Mouse (Mus musculus): ENCODE measurements around the gene Gadl1. TPM values are rescaled to one million over a fixed set of nuclear protein-coding genes. Genes with fewer than 3 reads are reported as not detected.
A peak's percentile ranks its signal among the peaks of the same experiment; 100 is the strongest.

Gadl1 gene
- polyA plus RNA-seq, 1 experiment from 2014 or later: 1.1 TPM

DNA sequence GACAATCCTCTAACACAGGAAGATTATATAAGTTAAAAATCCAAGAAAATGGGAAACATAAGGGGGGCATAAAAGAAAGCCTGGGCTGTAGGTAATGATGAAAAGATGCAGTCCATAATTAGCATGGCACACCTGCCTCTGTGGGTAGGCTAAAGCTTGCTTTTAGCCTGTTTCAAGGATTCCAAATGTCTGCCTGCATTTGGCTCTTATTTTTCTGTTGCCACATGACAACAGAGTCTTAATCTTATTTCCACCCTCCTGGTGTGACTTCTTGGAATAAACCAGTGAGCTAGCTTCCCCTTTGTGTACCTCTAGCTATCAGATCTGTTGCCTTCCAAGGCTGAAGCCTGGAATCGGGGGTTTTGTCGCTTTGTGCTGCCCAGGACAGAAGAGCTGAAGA, 69.2 kb downstream of the Gadl1 start:
- no peak overlapping the region for H3K4me3 ChIP-seq (ENCODE audit: control insufficient read depth in 1 of 2, insufficient read depth in 1 of 2, low read depth in 1 of 2, low read length in 2 of 2)
- H3K4me2 ChIP-seq (ENCODE audit: low read length): no peak overlapping the region
- H3K27ac ChIP-seq (replicated peaks in 1 of 2; ENCODE audit: control insufficient read depth in 1 of 2, insufficient read depth in 1 of 2, low read depth in 2 of 2, low read length in 2 of 2): no peak overlapping the region
- no peak overlapping the region for H3K9ac ChIP-seq (ENCODE audit: low read length)
- H3K9me3 ChIP-seq (ENCODE audit: control insufficient read depth, low read length): peaks cover 9% of the 10 kb centered on the region; the same call in 1 of the 2 replicates
- H3K36me3 ChIP-seq (ENCODE audit: control insufficient read depth, insufficient read depth, low read length): no peaks in the 10 kb centered on the region
- ATAC-seq (ENCODE audit: insufficient number of reproducible peaks, insufficient read depth, low FRiP score, low read depth): no peak
- H3K27me3 ChIP-seq (ENCODE audit: control insufficient read depth, insufficient read depth, low read length): no peaks in the 10 kb centered on the region
- WGBS: 59% methylated on average over 2 of the region's 2 CpGs
- H3K4me1 ChIP-seq (ENCODE audit: control insufficient read depth in 2 of 2, insufficient read depth in 2 of 2, low read length in 2 of 2): peaks cover 0 to 2% of the 10 kb centered on the region in 2 experiments; a peak in 1 of 4 replicates

DNA sequence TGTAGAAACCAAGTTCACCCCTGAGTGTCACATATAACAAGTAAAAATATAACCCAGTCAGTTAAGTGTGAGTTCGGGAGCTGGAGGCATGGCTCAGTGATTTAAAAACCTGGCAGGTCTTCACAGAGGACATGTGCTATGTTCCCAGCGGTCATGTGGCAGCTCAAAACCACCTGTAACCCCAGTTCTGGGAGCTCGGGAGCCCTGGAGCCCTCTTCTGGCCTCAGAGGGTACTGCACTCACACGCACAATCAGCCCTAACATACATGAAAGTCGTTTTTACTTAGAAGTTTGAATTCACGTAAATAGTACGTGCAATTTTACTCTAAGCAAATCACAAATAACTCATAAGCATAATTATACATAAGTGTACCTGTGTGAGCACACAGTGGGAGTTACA, 81.4 kb downstream of the Gadl1 start:
- no peak overlapping the region for H3K4me2 ChIP-seq (ENCODE audit: low read length)
- no peak overlapping the region for H3K4me3 ChIP-seq (ENCODE audit: control insufficient read depth in 1 of 2, insufficient read depth in 1 of 2, low read depth in 1 of 2, low read length in 2 of 2)
- no peak overlapping the region for H3K27ac ChIP-seq (replicated peaks in 1 of 2; ENCODE audit: control insufficient read depth in 1 of 2, insufficient read depth in 1 of 2, low read depth in 2 of 2, low read length in 2 of 2)
- no peaks in the 10 kb centered on the region for H3K36me3 ChIP-seq (ENCODE audit: control insufficient read depth, insufficient read depth, low read length)
- H3K4me1 ChIP-seq (ENCODE audit: control insufficient read depth in 2 of 2, insufficient read depth in 2 of 2, low read length in 2 of 2): peaks cover 0 to 3% of the 10 kb centered on the region in 2 experiments; a peak in 1 of 4 replicates
- H3K9me3 ChIP-seq (ENCODE audit: control insufficient read depth, low read length): 0 out of 2 replicates have a peak, but pooled peaks cover 5% of the 10 kb centered on the region
- no peak for ATAC-seq (ENCODE audit: insufficient number of reproducible peaks, insufficient read depth, low FRiP score, low read depth)
- WGBS: 89% methylated on average over 7 of the region's 7 CpGs
- H3K9ac ChIP-seq (ENCODE audit: low read length): no peak overlapping the region
- H3K27me3 ChIP-seq (ENCODE audit: control insufficient read depth, insufficient read depth, low read length): no peaks in the 10 kb centered on the region

DNA sequence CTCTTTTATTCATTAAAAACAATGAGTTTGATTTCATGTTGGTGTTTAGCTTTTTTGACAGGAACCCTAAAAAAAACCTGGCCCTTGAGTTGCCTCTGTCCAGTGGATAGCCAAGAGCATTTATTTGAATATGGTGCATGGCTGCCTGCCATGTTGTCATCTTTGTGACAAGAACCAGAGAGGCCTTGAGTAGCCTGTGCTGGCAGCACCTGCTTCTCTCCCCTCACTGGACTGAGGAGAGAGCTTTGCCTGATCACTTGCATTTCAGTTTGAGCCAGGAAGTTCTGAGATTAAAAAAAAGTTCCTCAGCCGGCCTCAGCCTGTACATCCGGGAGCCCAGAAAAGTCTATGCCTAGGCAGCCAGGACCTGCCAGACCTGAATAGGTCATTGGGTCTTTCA, 85.5 kb downstream of the Gadl1 start:
- H3K4me1 ChIP-seq (ENCODE audit: control insufficient read depth in 2 of 2, insufficient read depth in 2 of 2, low read length in 2 of 2): peaks cover 8 to 9% of the 10 kb centered on the region in 2 experiments; a peak in 2 of 4 replicates
- no peaks in the 10 kb centered on the region for H3K36me3 ChIP-seq (ENCODE audit: control insufficient read depth, insufficient read depth, low read length)
- 0 out of 2 replicates have a peak, but pooled peaks cover 5% of the 10 kb centered on the region for H3K9me3 ChIP-seq (ENCODE audit: control insufficient read depth, low read length)
- no peak for ATAC-seq (ENCODE audit: insufficient number of reproducible peaks, insufficient read depth, low FRiP score, low read depth)
- H3K4me3 ChIP-seq (ENCODE audit: control insufficient read depth in 1 of 2, insufficient read depth in 1 of 2, low read depth in 1 of 2, low read length in 2 of 2): no peak overlapping the region
- H3K4me2 ChIP-seq (ENCODE audit: low read length): no peak overlapping the region
- H3K9ac ChIP-seq (ENCODE audit: low read length): no peak overlapping the region
- no peaks in the 10 kb centered on the region for H3K27me3 ChIP-seq (ENCODE audit: control insufficient read depth, insufficient read depth, low read length)
- WGBS: 31% methylated on average over 2 of the region's 2 CpGs
- H3K27ac ChIP-seq (replicated peaks in 1 of 2; ENCODE audit: control insufficient read depth in 1 of 2, insufficient read depth in 1 of 2, low read depth in 2 of 2, low read length in 2 of 2): no peak overlapping the region; a peak in 1 of 4 replicates

DNA sequence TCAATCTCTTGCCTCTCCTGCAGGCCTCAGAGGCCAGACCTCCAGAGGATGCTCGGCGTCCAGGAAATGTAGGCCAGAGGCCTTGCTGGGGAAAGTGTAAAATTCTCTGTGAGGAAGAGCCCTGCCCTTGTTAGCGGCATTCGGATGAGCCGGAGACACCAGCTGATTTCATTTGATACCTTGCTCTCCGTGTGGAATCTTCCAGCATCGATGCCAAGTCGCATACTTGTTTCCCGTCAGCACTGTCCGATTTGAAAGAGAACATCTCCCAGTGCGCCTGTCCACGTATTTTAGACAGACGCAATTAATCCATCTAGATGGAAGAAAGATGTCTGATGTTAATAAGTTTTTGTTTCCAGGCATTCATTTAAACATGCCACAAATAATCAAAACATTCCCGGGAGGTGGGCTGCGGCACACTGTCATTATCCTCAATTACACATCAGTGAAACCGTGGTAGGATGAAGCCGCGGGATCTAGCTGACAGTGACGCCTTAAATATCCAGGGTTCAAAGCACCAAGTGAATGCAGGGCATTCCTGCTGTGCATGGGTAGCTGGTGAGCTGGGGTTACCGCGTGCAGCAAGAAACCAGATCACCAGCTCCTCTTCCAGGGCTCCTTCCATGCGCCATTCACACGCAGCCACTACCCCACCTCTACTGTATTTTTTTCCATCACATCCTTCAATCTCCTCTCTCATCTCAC, 86.8 kb downstream of the Gadl1 start:
- H3K4me2 ChIP-seq (ENCODE audit: low read length): no peak overlapping the region
- ATAC-seq (ENCODE audit: insufficient number of reproducible peaks, insufficient read depth, low FRiP score, low read depth): no peak
- H3K27me3 ChIP-seq (ENCODE audit: control insufficient read depth, insufficient read depth, low read length): no peaks in the 10 kb centered on the region
- no peaks in the 10 kb centered on the region for H3K9me3 ChIP-seq (ENCODE audit: control insufficient read depth, low read length)
- WGBS: 88% methylated on average over 23 of the region's 23 CpGs
- H3K27ac ChIP-seq (replicated peaks in 1 of 2; ENCODE audit: control insufficient read depth in 1 of 2, insufficient read depth in 1 of 2, low read depth in 2 of 2, low read length in 2 of 2): no peak overlapping the region
- peaks cover 9% of the 10 kb centered on the region in 2 experiments; a peak in 2 of 4 replicates for H3K4me1 ChIP-seq (ENCODE audit: control insufficient read depth in 2 of 2, insufficient read depth in 2 of 2, low read length in 2 of 2)
- H3K4me3 ChIP-seq (ENCODE audit: control insufficient read depth in 1 of 2, insufficient read depth in 1 of 2, low read depth in 1 of 2, low read length in 2 of 2): no peak overlapping the region
- H3K9ac ChIP-seq (ENCODE audit: low read length): no peak overlapping the region
- H3K36me3 ChIP-seq (ENCODE audit: control insufficient read depth, insufficient read depth, low read length): no peaks in the 10 kb centered on the region

DNA sequence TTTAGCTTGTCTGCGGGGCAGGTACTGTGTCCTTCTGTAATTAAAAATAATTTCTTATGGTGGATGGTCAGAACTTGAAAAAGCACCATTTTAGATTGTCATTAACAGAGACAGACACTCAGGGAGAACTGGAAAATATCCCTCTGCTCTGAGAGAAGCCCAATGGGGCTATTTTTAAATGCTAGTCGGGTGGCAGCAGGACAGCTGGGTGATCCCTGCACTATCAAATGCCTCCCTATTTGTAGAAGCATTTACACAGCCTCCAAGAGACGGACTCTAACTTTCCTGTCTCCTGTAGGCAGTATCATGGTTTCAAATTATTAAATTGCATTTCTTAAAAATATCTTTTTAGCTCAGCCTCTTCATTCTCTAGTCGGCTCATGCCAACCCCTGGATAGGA, 89.1 kb downstream of the Gadl1 start:
- H3K4me1 ChIP-seq (ENCODE audit: control insufficient read depth in 2 of 2, insufficient read depth in 2 of 2, low read length in 2 of 2): peaks cover 9 to 13% of the 10 kb centered on the region in 2 experiments; a peak in 3 of 4 replicates
- peak overlapping the region; percentile 31; the same call in 1 of the 2 replicates for H3K9ac ChIP-seq (ENCODE audit: low read length)
- no peak overlapping the region for H3K4me3 ChIP-seq (ENCODE audit: control insufficient read depth in 1 of 2, insufficient read depth in 1 of 2, low read depth in 1 of 2, low read length in 2 of 2)
- H3K9me3 ChIP-seq (ENCODE audit: control insufficient read depth, low read length): no peaks in the 10 kb centered on the region
- H3K36me3 ChIP-seq (ENCODE audit: control insufficient read depth, insufficient read depth, low read length): no peaks in the 10 kb centered on the region
- H3K27me3 ChIP-seq (ENCODE audit: control insufficient read depth, insufficient read depth, low read length): no peaks in the 10 kb centered on the region
- 39% methylated on average over 4 of the region's 4 CpGs for WGBS
- H3K4me2 ChIP-seq (ENCODE audit: low read length): peak overlapping the region; percentile 34
- peak overlapping the region; percentile 70 to 76 for H3K27ac ChIP-seq (replicated peaks in 1 of 2; ENCODE audit: control insufficient read depth in 1 of 2, insufficient read depth in 1 of 2, low read depth in 2 of 2, low read length in 2 of 2)
- ATAC-seq (ENCODE audit: insufficient number of reproducible peaks, insufficient read depth, low FRiP score, low read depth): no peak

DNA sequence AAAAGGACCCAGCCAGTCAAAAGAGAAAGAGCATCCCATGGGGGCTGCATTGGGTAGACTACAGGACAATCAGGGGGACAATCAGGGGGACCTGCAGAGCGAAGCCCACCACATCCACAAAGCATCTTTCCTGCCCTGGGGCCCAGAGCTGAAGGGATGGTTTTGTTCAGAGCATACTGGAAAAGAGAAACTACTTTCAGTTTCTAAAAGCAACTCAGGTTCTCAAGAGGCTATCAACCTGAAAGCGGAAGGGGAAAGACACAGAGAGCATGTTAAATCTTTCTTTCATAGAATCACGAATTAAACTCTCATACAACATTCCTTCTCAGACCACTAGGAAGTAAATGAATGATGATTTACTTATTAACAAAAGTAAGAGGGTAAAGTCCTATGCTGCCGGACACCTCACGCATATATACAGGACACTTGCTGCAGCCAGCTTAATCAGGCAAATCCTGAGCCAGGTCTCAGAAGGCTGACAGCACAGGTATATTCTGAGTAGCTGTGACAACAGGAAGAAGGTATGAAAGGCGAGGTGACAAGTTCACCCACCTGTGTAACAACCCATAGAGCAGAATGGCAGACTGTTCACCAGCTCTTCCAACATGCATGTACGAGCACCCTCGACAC, 90.2 kb downstream of the Gadl1 start:
- WGBS: 88% methylated on average over 8 of the region's 8 CpGs
- ATAC-seq (ENCODE audit: insufficient number of reproducible peaks, insufficient read depth, low FRiP score, low read depth): no peak
- no peak overlapping the region for H3K9ac ChIP-seq (ENCODE audit: low read length)
- H3K4me2 ChIP-seq (ENCODE audit: low read length): no peak overlapping the region
- H3K27ac ChIP-seq (replicated peaks in 1 of 2; ENCODE audit: control insufficient read depth in 1 of 2, insufficient read depth in 1 of 2, low read depth in 2 of 2, low read length in 2 of 2): no peak overlapping the region
- no peaks in the 10 kb centered on the region for H3K36me3 ChIP-seq (ENCODE audit: control insufficient read depth, insufficient read depth, low read length)
- H3K4me1 ChIP-seq (ENCODE audit: control insufficient read depth in 2 of 2, insufficient read depth in 2 of 2, low read length in 2 of 2): peaks cover 14 to 15% of the 10 kb centered on the region in 2 experiments; a peak in 3 of 4 replicates
- no peaks in the 10 kb centered on the region for H3K27me3 ChIP-seq (ENCODE audit: control insufficient read depth, insufficient read depth, low read length)
- no peaks in the 10 kb centered on the region for H3K9me3 ChIP-seq (ENCODE audit: control insufficient read depth, low read length)
- no peak overlapping the region for H3K4me3 ChIP-seq (ENCODE audit: control insufficient read depth in 1 of 2, insufficient read depth in 1 of 2, low read depth in 1 of 2, low read length in 2 of 2)

DNA sequence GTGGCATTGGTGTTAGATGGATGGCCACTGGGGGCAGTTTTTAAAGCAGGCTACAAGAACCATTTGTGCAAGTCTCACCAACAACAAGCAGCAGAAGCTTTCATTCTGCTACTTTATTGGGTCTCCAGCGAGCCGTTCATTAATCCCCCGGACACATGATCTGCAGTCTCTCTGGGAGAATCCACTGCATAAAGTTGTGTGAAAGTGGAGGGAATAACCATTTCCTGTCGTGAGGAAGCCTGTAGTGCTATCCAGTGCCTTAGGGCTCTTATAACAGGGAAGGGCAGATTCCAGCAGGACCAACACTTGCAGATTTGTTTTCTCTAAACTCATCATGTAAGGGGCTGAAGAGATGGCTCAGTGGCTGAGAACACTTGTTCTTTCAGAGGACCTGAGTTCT, 104.7 kb downstream of the Gadl1 start:
- H3K36me3 ChIP-seq (ENCODE audit: control insufficient read depth, insufficient read depth, low read length): no peaks in the 10 kb centered on the region
- H3K27ac ChIP-seq (replicated peaks in 1 of 2; ENCODE audit: control insufficient read depth in 1 of 2, insufficient read depth in 1 of 2, low read depth in 2 of 2, low read length in 2 of 2): no peak overlapping the region
- H3K4me1 ChIP-seq (ENCODE audit: control insufficient read depth in 2 of 2, insufficient read depth in 2 of 2, low read length in 2 of 2): no peaks in the 10 kb centered on the region
- 82% methylated on average over 4 of the region's 4 CpGs for WGBS
- H3K4me3 ChIP-seq (ENCODE audit: control insufficient read depth in 1 of 2, insufficient read depth in 1 of 2, low read depth in 1 of 2, low read length in 2 of 2): no peak overlapping the region
- no peak overlapping the region for H3K9ac ChIP-seq (ENCODE audit: low read length)
- 0 out of 2 replicates have a peak, but pooled peaks cover 3% of the 10 kb centered on the region for H3K9me3 ChIP-seq (ENCODE audit: control insufficient read depth, low read length)
- ATAC-seq (ENCODE audit: insufficient number of reproducible peaks, insufficient read depth, low FRiP score, low read depth): no peak
- H3K27me3 ChIP-seq (ENCODE audit: control insufficient read depth, insufficient read depth, low read length): no peaks in the 10 kb centered on the region
- no peak overlapping the region for H3K4me2 ChIP-seq (ENCODE audit: low read length)
